Mouse (Mus musculus): ENCODE measurements at regions not wholly inside any gene's neighbourhood (a gene's known extent, or its start where the extent isn't known, plus 50 kb on each side); places are given as distances from the start of the nearest gene placed in this dataset.

DNA sequence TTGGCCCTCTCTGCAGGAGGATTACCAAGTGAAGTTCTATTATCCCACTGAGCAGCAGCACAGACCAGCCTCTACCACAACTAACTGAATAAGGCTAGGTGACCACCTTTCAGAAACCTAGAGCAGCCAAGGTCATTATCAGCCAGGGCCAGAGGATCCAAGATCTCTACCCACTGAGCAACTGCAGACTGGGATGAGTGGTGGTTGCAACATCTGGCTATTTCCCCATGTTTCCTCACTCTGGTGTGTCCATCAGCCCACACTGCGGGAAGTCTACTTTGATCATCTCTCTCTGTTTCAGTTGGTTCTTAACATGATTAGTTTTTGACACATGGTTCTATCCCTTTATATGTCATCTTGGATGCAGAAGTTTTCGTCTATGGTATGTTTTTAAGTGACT, 157.2 kb downstream of the Cog6 start:
- no peak for DNase-seq (ENCODE audit: low spot score)

DNA sequence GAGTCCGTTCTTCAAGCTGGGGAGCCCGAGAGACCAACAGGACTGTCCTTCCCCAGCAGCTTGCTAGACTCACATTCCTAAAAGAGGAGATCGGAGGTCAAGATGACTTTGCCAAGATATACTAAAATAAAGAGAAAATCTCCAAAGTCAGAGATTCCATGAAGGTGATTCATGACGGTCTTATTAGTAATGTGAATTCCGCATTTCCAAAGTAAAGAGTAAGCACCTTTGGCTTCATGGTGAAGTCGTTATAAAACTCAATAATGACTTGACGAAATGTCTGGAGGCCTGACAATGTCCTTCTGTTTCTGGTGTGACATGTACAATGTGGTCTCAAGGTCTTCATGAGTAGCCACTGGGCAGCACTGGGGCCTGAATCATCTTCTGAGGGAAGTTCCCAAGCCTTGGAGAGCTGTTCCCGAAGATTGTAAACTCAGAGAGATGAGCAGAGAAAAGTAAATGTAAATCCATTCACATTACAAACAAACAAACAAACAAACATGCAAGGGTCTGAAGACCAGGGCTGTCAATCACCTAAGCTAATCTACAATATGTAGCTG, 157.7 kb downstream of the Cog6 start:
- no peak for DNase-seq (ENCODE audit: low spot score)

DNA sequence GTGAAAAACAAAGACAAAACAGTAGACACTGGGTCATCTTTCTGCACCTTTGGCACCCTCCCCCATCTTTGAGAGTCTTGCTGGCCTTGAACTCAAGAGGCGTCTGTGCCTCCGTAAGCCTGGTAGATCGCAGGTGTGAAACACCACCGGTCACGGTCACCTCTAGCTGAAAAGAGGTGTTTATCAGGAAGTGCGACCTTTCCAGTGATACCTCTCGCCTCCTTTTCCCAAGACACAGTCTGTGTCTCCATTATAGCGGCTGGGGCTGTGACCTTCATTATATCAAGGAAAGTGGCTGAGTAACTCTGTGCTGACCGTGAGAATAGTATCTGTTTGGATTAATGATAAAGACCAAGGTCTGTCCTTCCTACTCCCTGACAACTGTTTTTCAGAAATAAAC, 158.8 kb downstream of the Cog6 start:
- no peak for DNase-seq (ENCODE audit: low spot score)

DNA sequence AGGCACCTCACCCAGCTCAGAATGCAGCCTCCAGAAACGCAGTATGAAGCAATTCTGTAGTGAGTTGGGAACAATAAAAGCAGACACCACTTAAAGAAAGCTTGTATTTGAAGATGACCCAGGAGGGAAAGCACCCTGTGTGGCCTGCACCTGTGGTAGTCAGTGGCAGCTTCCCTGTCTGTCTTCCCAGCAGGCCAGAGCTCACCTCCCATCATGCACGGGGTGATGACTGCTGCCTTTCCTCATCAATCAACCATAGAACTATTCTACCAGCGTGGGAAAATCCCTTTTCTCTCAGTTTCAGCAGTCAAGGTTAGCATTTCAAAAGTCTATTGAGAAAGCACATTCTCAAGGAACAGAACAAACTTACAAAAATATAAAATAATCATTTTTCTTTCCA, 160.0 kb downstream of the Cog6 start:
- no peak for DNase-seq (ENCODE audit: low spot score)

DNA sequence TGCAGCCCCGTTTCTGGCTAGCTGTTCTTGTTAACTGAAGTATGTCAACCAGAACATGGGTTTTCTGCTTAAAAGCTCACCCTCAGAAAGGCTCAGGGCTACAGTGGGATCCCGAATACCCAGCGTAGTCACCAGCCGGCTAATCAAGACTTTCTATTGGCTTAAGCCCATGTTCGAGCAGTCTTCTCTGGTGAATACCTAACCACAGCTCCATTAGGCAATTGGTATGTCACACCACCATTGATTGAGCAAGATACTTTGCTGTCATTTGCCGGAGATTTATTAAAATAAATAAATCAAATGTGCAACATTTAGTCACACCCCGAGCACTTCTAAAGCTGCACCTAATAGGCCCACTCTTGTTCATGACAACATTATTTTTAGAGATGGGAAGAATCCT, 162.5 kb downstream of the Cog6 start:
- no peak for DNase-seq (ENCODE audit: low spot score)

DNA sequence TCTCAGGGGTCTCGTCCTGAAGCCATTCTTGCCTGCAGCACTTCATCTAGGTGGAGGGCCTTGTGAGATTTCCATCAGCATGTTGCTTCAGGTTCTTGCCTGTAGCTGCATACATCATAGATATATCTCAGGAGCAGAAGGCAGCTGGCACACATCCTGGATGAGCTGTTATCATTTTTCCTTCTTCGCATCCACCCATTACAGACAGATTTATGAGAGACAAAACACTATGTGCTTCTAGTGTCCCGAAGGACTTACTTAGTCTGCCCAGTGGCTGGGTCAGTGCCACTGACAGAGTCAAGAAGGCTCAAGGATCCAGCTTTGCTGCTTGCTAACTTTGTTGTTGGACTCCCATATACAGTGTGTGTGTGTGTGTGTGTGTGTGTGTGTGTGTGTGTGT, 163.9 kb downstream of the Cog6 start:
- DNase-seq (ENCODE audit: low spot score): no peak

DNA sequence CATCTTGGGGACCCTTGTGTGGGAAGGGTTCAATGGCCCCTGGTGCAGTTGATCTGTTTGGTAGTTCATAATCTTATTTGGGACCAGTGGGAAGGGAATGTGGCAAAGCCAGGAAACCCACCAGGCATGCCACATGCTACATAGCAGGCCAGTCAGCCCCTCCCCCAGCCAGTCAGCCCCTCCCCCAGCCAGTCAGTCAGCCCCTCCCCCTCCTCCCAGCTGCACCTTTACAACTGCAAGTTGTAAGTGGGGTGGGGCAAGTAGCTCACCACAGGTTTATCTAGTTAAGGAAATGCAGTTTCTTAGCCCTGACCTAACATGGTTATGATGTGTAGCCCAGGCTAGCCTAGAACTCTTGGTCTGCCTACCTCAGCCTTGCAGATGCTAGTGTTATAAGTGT, 171.9 kb downstream of the Cog6 start:
- DNase-seq (ENCODE audit: low spot score): no peak

DNA sequence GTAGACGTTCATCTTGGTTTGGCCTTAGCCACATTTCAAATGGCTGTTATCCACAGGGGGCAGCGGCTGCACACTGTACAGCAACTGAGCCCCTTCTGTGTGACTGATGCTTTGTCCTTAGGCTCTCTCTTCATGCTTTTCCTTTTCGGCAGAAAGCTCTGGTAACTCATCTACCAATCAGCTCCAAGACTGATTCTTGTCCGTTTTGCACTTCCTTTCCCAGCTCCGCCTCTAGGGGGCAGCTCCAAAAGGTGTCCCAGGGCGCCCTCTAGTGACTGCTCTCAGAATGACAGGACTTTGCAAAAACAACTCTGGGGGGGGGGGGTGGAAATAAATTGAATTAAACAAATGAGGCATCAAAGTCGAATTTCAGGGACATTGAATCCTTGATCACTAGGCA, 173.0 kb downstream of the Cog6 start:
- DNase-seq (ENCODE audit: low spot score): peak; percentile 52

DNA sequence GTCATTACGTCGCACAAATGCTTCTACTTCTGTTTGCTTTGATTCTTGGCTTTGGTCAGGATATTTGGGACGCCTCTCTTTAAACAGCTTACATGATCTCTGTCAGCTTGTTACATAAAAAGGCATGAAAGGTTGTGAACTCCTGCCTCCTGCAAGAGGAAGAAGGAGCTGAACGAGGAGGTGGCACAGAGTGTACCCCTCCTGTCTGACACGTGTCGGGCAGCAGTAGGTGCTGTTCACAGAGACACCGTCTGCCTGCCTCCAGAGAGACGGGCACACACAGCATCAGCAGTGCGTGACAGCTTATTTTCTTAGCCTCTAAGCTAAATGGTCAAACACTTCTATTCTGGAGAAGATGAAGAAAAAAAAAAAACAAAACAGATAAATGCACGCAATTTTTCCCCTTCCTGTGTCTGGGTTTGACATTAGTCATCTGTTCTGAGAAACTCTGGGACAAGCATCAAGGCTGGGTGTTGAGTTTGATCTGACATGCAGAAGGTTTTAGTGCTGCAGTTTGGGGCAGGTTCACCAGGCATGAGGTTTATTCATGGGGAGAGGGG, 174.1 kb downstream of the Cog6 start:
- no peak for DNase-seq (ENCODE audit: low spot score)

DNA sequence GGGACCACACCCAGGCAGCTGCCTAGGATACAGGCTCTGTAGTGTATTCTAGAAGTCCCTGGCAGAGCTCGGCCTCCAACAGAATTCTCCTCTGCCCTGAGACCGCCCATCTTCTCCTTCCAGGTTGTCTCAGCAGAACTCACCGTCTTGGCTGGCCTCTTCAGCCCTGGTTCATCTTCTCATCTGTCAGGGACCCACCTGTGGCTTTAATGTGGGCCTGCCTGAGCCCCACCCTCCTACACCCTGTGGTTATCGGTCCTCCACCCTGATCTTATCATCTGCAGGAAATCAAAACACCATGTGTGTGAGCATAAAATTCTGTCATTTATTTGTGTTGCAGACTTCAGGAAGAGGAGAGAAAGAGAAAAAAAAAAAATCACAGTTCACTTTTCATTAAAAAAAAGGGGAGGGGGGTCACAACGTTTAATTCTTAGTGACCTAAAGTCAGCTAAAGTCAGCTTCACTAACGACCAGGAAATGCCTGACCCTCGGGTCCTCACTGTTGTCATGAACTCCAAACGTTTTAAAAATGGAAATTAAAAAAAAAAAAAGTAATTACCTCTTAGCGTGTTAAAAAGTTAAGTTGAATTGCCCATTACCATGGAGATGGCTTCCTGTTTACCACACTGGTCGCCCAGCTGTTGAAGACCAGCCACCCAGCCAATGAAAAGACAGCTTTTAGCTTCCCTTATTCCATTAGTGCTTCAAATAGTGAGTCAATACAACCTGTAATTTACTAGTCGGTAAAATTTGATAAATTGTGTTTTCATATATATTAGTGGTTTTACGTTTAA, 176.7 kb downstream of the Cog6 start:
- DNase-seq (ENCODE audit: low spot score): no peak

DNA sequence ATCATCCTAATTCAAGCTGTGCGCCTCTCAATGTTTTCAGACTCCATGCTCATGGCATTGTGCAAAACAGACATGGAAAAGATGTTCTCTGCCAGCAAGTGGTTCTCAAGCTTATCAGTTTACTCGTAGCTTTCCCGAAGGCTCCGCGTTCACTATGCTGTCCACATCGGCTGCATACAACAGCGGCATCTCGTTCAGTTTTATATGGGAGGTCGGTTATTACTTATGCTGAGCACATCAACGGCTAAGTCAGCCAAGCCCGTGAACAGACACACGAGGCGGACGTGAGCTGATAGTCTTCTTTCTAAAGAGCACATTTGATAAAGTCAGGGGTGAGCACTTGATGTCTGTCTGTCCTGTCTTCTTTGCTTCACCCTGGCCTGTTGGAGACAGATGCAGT, 179.0 kb downstream of the Cog6 start:
- no peak for DNase-seq (ENCODE audit: low spot score)

DNA sequence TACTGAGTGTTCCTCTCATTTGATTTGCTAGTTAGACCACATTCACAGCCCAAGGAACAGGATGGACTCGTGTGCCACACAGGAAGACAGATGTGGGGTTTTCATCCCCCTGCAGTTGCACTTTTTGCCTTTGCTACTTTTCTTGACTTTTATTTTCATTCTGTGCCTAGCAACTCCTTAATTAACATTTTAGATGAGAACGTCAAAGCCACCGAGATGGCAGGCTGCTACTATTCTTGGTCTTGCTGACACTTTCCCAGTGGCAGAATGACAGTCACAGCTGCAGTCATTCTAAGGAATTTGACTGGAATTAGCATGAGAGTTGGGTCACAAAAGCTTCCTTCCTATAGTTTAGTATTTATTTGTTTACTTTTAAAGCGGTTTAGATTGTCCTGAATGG, 179.5 kb downstream of the Cog6 start:
- DNase-seq (ENCODE audit: low spot score): no peak

DNA sequence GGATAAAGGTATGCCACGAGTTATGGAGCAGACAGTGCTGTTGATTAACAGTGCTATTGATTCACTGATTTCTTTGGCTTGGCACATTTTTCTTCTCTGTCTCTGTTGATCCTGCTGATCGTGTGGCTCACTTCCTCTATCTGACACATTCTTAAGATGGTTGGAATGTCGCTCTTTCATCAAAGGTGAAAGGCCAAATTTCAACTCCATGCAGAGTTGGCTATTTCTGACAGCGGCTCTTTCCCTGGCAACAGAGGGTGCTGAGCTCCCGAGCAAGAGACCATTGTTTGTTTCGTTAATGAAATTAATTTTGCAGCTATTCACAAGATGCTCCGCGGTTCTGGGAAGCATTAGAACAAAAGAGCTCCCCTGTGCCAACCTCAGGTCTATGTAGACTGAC, 180.3 kb downstream of the Cog6 start:
- DNase-seq (ENCODE audit: low spot score): no peak

DNA sequence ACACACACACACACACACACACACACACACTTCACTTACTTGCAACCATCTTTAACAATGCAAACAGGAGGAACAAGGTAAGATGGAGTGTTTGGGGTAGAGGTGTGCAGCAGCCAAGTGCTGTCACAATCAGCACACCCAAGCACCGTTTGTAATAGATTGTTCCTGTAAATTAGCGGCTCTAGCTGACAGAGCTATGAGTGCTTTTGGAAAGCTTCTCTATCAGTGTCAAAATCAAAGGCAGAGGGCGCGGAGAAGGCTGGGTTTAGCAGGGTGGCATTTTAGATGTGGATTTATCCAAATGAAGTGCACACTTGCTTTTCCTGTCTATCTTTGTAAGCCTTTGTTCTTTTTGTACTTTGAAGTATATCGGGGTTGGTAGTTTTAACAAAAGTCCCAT, 184.6 kb downstream of the Cog6 start:
- DNase-seq (ENCODE audit: low spot score): no peak

DNA sequence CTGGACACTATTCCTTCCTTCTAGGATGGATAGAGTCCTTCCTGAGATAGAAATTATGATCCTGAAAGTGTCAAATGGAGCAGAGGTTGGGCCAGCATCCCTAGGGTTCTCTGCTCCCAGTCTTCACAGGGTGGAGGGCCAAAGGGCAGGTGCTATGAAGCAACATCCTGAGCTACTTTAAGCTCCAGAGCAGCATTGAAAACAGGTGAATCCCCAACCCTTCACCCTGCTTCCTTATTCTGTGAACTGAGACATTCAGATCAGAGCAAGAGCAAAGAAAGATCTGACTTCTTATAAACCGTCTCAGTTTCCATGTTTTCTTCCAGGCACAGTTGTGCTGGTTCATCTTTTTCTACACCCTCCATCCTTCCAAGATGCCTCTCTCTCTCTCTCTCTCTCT, 185.1 kb downstream of the Cog6 start:
- DNase-seq (ENCODE audit: low spot score): no peak

DNA sequence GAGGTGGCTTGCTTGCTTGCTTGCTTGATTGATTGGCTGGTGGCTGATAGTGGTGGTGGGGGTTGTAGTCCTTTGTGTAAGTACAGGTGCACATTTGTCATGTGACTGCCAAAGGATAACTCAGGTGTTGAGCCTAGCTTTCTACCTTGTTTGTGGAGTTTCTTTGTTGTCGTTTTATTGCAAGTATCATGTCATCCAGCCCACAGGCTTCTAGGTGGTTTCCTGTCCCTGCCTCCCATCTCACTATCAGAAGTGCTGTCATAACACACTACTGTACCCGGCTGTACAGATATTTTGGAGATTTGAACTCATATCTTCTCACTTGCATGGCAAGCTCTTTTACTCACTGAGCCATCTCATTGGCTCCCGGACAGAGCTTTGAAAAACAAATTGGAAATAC, 186.9 kb downstream of the Cog6 start:
- DNase-seq (ENCODE audit: low spot score): no peak

DNA sequence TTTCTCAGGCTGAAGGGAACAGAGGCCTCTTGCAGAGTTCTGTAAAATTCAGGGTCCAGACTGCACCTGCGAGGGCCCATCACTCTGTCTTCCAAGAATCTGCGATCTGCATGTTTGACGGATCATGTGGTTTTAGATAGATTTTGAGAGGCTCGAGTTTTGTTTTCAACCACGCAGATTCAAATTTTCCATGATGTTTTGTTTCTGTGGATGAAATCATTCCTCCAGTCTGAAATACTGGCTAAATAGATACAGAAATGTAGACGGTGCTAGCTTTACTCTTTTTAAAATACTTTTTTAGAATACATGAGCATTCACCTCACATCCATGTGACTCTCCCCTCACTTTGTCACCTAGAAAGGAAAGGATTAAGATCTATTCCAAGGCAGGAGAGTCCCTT, 188.0 kb downstream of the Cog6 start:
- DNase-seq (ENCODE audit: low spot score): no peak

DNA sequence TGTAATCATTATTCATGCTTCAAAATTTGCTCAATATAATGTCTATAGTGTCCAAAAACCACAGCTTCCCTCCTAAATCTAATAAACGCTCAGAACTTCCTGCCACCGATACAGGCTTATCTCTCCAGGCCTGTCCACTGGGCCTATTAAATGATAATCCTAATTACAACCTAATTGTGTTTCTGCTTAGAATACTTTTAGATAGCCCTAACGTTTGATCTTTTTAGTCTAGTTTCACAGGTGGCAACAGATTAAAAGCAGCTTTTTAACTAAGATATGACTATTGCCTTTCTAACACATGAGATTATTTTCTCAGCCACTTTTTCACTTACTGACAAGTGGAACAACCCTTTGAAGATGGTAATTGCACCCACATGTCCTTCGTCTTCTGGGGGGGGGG, 188.6 kb downstream of the Cog6 start:
- DNase-seq (ENCODE audit: low spot score): no peak

DNA sequence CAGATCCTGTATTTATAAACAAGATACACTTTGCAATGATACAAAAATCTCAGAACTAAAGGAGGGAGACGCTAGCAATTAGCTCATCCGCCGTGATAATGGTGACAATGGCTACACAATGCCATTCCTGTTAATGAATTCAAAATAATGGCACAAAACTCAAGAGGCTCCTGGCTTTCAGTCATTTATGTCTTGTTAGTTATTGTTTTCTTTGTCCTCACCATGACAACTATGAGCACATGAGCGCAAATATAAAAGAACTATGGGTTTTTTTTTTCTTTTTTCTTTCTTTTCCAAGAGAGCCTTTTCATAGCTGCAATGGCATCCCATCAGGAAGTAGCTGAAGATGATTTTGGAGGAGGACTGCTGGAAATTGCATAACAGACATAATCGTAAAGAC, 194.2 kb downstream of the Cog6 start:
- DNase-seq (ENCODE audit: low spot score): no peak

DNA sequence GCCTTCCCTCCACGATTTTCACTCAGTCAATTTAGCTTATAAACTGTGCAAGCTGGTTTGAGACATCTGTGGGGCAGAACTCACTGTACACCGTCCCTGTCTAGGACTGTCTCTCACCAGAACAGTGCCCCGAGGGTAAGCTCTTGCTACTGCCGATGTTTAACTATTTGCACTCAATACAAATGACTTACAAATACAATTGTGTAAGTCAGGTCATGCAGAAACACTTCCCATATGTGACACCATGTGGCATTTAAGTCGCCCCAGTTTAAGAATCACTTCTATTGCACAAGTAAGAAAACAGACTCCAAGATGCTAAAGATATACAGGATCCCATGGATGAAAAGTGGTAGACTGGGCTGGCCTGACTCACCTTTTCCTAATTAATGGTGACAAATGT, 195.6 kb downstream of the Cog6 start:
- DNase-seq (ENCODE audit: low spot score): no peak

DNA sequence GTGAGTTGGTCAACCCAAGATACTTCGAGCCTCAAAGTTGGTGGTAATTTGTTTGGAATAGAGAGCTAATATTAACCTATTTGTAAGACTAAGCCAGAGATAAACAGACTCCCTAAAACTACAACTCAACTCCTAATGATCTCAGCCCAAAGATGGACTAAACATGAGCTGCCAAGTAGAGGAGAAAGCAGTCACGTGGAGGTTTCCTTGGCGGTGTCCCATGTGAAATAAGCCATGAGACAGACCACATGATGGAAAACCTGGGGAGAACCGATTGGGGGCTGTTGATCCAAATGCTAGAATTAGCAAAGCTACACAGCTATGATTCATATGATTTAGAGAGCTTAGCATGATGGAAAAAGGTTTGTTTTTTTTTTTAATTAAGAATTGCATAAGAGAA, 198.6 kb downstream of the Cog6 start:
- no peak for DNase-seq (ENCODE audit: low spot score)

DNA sequence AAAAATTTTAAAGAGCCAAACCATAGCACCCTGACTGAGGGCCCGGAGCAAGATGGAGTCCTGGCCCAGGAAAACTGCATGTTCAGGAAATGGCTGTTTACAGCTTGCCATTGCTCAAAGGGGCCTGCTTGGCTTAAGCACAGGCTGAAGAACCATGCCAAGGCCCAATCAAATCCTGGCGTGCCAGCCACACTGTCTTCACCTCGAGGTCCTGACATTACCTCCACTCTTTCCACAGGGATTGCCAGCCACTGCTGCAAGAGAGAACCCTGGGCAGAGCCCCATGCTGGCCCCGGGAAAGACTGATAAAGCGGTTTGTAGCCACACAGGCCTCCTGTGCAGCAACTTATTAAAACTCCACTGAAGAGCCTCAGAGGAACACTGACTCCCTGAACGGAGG, 199.6 kb downstream of the Cog6 start:
- DNase-seq (ENCODE audit: low spot score): no peak

DNA sequence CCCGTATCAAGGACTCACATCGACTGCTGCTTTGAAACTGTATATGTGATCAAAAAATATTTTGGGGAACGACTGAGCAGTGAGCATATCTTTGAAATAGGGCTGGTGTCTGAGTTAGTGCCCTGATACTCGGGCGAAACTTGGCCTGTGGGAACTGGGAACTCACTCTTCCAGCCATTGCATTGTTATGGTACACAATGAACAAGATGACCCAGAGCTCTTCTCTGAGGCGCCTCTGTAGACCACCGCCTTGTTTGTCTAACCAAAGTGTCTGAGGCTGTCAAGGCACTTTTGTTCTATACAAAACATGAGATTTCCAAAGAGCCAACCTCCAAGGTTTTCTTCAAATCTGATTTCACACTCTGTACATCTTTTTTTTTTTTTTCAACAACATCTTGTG, 201.5 kb downstream of the Cog6 start:
- no peak for DNase-seq (ENCODE audit: low spot score)

DNA sequence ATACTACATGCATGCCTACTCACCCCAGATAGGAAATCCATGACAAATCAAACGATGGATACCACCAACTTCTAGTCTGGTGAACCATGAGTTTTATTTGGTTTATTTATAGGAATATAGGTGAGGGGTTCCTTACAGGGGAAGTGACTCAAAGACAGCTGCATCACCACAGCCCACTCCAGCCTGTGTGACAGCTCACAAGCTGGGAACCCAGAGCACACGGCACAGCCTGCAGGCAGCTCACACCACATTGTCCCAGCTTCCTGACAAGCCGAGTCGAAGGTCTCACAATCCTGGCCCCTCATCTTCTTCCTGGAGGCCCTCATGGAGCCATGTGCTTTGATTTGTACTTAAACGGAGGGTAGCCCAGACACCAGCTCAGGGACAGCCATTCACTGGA, 214.7 kb downstream of the Cog6 start:
- no peak for DNase-seq (ENCODE audit: low spot score)

All from ovary, postnatal 10 days (tissue).